Mouse (Mus musculus): Measurements from ENCODE around the gene Cers5. TPM values are rescaled to one million over a fixed set of nuclear protein-coding genes. Genes with fewer than 3 reads are reported as not detected.

Cers5 gene
- polyA plus RNA-seq, 2 experiments, result 75.1 to 84.9 TPM

DNA sequence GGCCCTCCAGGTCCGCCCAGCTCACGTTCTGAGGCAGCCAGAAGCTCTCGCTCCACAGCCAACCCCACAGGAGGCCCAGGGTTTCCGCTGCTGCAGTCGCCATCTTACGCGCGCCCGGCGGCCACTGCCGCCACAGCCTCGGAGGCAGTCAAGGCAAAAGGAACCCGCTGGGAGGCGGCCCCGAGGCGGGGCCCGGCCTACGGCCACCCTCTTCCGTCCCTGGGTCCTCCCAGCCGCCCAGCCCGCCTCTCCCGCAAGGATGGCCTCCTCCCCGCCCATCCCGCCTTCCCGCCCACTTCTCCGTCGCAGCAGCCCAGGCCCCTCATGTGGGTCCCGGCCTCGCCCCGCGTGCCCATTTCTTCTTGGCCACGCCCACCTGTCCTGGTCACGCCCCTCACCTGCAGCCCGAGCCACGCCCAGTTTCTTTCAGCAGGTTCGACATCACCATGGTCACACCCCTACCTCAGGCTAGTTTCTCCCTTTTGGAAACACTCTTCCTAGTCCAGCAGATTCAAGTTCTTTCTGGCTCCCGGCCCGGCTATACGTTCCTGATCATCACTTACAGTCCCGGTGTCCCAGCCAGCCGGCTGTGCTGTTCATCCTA lies 306 bp downstream of the Cers5 start:
- ATAC-seq (ENCODE audit: low FRiP score, low read depth) (peak; percentile 92), DNase-seq (ENCODE audit: low spot score) (peak; percentile 88)
- H3K4me1 ChIP-seq (ENCODE audit: control insufficient read depth, insufficient read depth, low read length), result peaks cover 5% of the 10 kb centered on the region; the same call in 1 of the 2 replicates
- H3K27ac ChIP-seq (replicated peaks; ENCODE audit: low read depth, low read length), result peak overlapping the region; percentile 93
- H3K36me3 ChIP-seq (ENCODE audit: control insufficient read depth, insufficient read depth, low read length), result no peaks in the 10 kb centered on the region; the same call in 1 of the 2 replicates
- under 1% methylated on average over 29 of the region's 41 CpGs for WGBS
- TF ChIP-seq POLR2A (IDR thresholded peaks at IDR 0.05; ENCODE audit: borderline replicate concordance, extremely low read depth, insufficient read depth, insufficient read length), result peak; percentile 98
- H3K4me3 ChIP-seq (replicated peaks; ENCODE audit: low read length), result peak overlapping the region; percentile 85
- H3K9me3 ChIP-seq (ENCODE audit: control insufficient read depth, low read length), result no peaks in the 10 kb centered on the region
- H3K9ac ChIP-seq (ENCODE audit: low read depth, low read length, severe bottlenecking), result peak overlapping the region; percentile 95
- H3K4me2 ChIP-seq (replicated peaks; ENCODE audit: low read depth, low read length, severe bottlenecking), result peak overlapping the region; percentile 77
- H3K27me3 ChIP-seq (ENCODE audit: control insufficient read depth, insufficient read depth, low read length), result no peaks in the 10 kb centered on the region

DNA sequence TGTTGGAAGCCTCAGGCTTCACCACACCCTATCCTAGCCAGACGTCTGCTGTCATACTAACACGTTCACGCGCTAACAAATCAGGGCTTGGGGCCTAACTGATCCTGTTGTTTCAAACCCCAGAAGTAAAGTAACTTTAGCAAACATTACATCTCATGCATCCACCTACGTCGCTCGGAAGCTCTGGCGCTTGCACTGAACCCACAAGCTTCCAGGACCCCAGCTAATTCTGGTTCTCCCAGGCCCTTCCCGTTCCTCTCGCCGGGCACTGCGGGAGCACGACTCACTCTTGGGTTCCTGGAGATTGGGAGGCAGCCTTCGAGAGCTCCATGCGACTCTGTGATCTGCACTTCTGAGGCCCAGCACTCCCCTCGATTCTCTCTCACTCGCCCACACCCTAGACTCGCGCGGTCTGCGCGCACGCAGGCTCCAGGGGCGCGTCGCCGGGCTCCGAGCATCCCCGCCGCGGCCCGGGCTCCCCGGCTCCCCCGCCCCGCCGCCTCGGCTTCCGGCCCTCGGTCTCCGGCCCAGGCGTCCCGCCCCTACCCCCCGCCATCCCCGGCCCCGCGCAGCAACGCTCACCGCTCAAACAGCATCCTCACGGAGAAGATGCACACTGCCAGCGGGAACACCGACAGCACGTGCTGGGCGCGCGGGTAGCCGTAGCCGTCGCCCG lies 946 bp downstream of the Cers5 start:
- TF ChIP-seq POLR2A (IDR thresholded peaks at IDR 0.05; ENCODE audit: borderline replicate concordance, extremely low read depth, insufficient read depth, insufficient read length), result no peak
- Histone ChIP-seq H3K4me1 (ENCODE audit: control insufficient read depth, insufficient read depth, low read length) (peaks cover 5% of the 10 kb centered on the region; the same call in 1 of the 2 replicates), H3K36me3 (ENCODE audit: control insufficient read depth, insufficient read depth, low read length) (no peaks in the 10 kb centered on the region; the same call in 1 of the 2 replicates), H3K27me3 (ENCODE audit: control insufficient read depth, insufficient read depth, low read length) (no peaks in the 10 kb centered on the region), H3K9me3 (ENCODE audit: control insufficient read depth, low read length) (no peaks in the 10 kb centered on the region), H3K27ac (replicated peaks; ENCODE audit: low read depth, low read length) (peak overlapping the region; percentile 93), H3K9ac (ENCODE audit: low read depth, low read length, severe bottlenecking) (peak overlapping the region; percentile 95), H3K4me3 (replicated peaks; ENCODE audit: low read length) (peak overlapping the region; percentile 85), H3K4me2 (replicated peaks; ENCODE audit: low read depth, low read length, severe bottlenecking) (peak overlapping the region; percentile 77)
- peak; percentile 21 for DNase-seq (ENCODE audit: low spot score)
- ATAC-seq (ENCODE audit: low FRiP score, low read depth), result peak; percentile 45
- under 1% methylated on average over 38 of the region's 59 CpGs for WGBS

- Histone ChIP-seq H3K4me1 (ENCODE audit: control insufficient read depth, insufficient read depth, low read length) (peaks cover 5% of the 10 kb centered on the region; the same call in 1 of the 2 replicates), H3K9me3 (ENCODE audit: control insufficient read depth, low read length) (no peaks in the 10 kb centered on the region), H3K27ac (replicated peaks; ENCODE audit: low read depth, low read length) (peak overlapping the region; percentile 93), H3K27me3 (ENCODE audit: control insufficient read depth, insufficient read depth, low read length) (no peaks in the 10 kb centered on the region), H3K4me3 (replicated peaks; ENCODE audit: low read length) (peak overlapping the region; percentile 85), H3K4me2 (replicated peaks; ENCODE audit: low read depth, low read length, severe bottlenecking) (peak overlapping the region; percentile 77), H3K9ac (ENCODE audit: low read depth, low read length, severe bottlenecking) (peak overlapping the region; percentile 95), H3K36me3 (ENCODE audit: control insufficient read depth, insufficient read depth, low read length) (no peaks in the 10 kb centered on the region; the same call in 1 of the 2 replicates)
- DNase-seq (ENCODE audit: low spot score), result no peak
- TF ChIP-seq POLR2A (IDR thresholded peaks at IDR 0.05; ENCODE audit: borderline replicate concordance, extremely low read depth, insufficient read depth, insufficient read length), result no peak
- 23% methylated on average over 5 of the region's 5 CpGs for WGBS
- no peak for ATAC-seq (ENCODE audit: low FRiP score, low read depth)
These were observed 1.6 kb downstream of the Cers5 start for GRCm38 (mm10) chr15:99771004-99771500.

- H3K4me3 ChIP-seq (replicated peaks; ENCODE audit: low read length), result no peak overlapping the region
- no peak overlapping the region for H3K27ac ChIP-seq (replicated peaks; ENCODE audit: low read depth, low read length)
- no peaks in the 10 kb centered on the region; the same call in 1 of the 2 replicates for H3K36me3 ChIP-seq (ENCODE audit: control insufficient read depth, insufficient read depth, low read length)
- 79% methylated on average over 1 of the region's 1 CpGs for WGBS
- no peaks in the 10 kb centered on the region for H3K9me3 ChIP-seq (ENCODE audit: control insufficient read depth, low read length)
- TF ChIP-seq POLR2A (IDR thresholded peaks at IDR 0.05; ENCODE audit: borderline replicate concordance, extremely low read depth, insufficient read depth, insufficient read length), result no peak
- no peaks in the 10 kb centered on the region for H3K27me3 ChIP-seq (ENCODE audit: control insufficient read depth, insufficient read depth, low read length)
- H3K9ac ChIP-seq (ENCODE audit: low read depth, low read length, severe bottlenecking), result no peak overlapping the region
- peaks cover 5% of the 10 kb centered on the region; the same call in 1 of the 2 replicates for H3K4me1 ChIP-seq (ENCODE audit: control insufficient read depth, insufficient read depth, low read length)
- H3K4me2 ChIP-seq (replicated peaks; ENCODE audit: low read depth, low read length, severe bottlenecking), result no peak overlapping the region
- DNase-seq (ENCODE audit: low spot score), result no peak
- no peak for ATAC-seq (ENCODE audit: low FRiP score, low read depth)
These were observed 3.9 kb downstream of the Cers5 start for GRCm38 (mm10) chr15:99768761-99769160.

DNA sequence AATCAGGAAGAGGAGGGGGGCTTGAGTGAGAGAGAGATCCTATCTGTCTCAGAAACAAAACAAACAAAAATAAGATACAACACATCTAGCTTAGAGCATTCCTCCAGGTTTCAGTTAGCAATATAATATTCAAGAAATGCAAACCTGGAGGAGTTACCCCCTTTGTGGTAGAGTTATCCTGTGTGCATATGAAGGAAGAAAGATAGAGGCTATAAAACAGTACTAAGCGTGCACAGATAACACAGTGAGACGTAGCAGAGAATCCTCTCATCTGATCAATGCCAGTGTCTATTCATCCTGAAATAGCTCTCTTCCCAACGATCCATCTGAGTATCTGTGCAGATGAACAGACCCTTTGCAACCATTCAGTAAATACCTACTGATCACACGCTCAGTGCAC lies 5.2 kb downstream of the Cers5 start:
- Histone ChIP-seq H3K4me3 (replicated peaks; ENCODE audit: low read length) (no peak overlapping the region), H3K9me3 (ENCODE audit: control insufficient read depth, low read length) (no peaks in the 10 kb centered on the region), H3K4me2 (replicated peaks; ENCODE audit: low read depth, low read length, severe bottlenecking) (no peak overlapping the region), H3K4me1 (ENCODE audit: control insufficient read depth, insufficient read depth, low read length) (peaks cover 5% of the 10 kb centered on the region; the same call in 1 of the 2 replicates), H3K27ac (replicated peaks; ENCODE audit: low read depth, low read length) (no peak overlapping the region), H3K9ac (ENCODE audit: low read depth, low read length, severe bottlenecking) (no peak overlapping the region), H3K36me3 (ENCODE audit: control insufficient read depth, insufficient read depth, low read length) (no peaks in the 10 kb centered on the region; the same call in 1 of the 2 replicates), H3K27me3 (ENCODE audit: control insufficient read depth, insufficient read depth, low read length) (no peaks in the 10 kb centered on the region)
- 88% methylated on average over 4 of the region's 4 CpGs for WGBS
- ATAC-seq (ENCODE audit: low FRiP score, low read depth) (no peak), DNase-seq (ENCODE audit: low spot score) (no peak)
- no peak for TF ChIP-seq POLR2A (IDR thresholded peaks at IDR 0.05; ENCODE audit: borderline replicate concordance, extremely low read depth, insufficient read depth, insufficient read length)
